Mouse (Mus musculus): ENCODE measurements around the gene Olfr98. TPM values are rescaled to one million over a fixed set of nuclear protein-coding genes. Genes with fewer than 3 reads are reported as not detected.
A peak's percentile ranks its signal among the peaks of the same experiment; 100 is the strongest.

Gene Olfr98
- not detected in 2 replicates for polyA plus RNA-seq (2014; fragmentation: Nextera tagmentation; extraction: Ambion mirVana)

DNA sequence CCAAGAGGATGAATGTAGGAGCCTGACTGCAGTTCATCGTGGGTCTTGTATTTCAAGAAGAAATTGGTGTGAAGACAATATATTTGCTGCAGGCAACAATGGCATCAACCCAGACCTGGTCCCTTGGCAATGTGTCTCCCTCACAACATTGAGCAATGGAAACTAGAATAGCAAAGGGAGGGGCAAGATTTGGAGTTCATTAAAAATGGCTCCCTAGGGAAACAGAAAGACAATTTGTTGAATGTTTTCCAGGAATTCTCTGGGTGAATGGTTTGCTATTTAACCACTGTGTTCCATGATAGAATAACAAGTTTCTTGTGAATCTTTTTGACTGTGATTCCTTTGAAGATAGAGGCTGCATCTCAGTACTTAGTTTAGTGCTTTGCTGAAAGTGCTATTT, at the start of gene Olfr98:
Gene Olfr98, minus strand, starts transcription at position 124 of the 400 bp plus-strand sequence.
- Histone ChIP-seq H3K27ac (ENCODE audit: low read depth, low read length) (no peak within 1 kb of the TSS), H3K9ac (ENCODE audit: low read length) (no peak within 1 kb of the TSS), H3K36me3 (ENCODE audit: control insufficient read depth, insufficient read depth, low read length) (no peaks in the 10 kb centered on the region), H3K4me3 (ENCODE audit: low read depth, low read length) (no peak within 1 kb of the TSS), H3K4me2 (ENCODE audit: low read depth) (no peak within 1 kb of the TSS), H3K4me1 (ENCODE audit: control insufficient read depth, insufficient read depth, low read length) (no peaks in the 10 kb centered on the region), H3K9me3 (ENCODE audit: control insufficient read depth, low read length) (no peaks in the 10 kb centered on the region), H3K27me3 (ENCODE audit: control insufficient read depth, insufficient read depth, low read length) (no peaks in the 10 kb centered on the region)
- WGBS = 83% methylated on average over 1 of the region's 1 CpGs
- no peak for DNase-seq (ENCODE audit: low spot score)
- ATAC-seq (ENCODE audit: insufficient read depth, low FRiP score, low TSS enrichment) = no peak

DNA sequence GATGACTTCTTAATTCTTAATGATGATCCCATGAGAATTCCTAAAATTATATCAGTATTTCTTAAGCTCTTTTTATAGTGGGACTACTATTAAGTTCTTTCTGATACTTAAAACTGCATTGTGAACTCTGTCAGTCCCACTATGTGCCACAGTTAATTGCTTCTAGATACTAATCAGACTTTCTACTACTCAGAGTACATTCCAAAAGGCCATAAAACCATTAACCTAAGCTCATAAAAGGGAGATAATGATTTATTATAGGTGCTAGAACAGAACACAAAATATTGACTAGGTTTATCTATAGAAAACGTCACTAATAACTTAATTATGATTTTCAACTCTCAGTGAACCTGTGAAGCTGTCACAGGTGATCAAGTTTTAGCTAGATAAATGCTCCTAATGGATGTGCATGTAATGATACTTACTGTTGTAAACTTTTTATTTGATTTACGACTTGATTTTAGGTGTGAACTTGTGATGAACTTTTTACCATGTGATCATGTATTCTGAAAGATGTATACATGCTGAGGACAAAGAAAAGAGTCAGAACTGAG, 46.7 kb upstream of the Olfr98 start:
- no peaks in the 10 kb centered on the region for H3K36me3 ChIP-seq (ENCODE audit: control insufficient read depth, insufficient read depth, low read length)
- H3K27me3 ChIP-seq (ENCODE audit: control insufficient read depth, insufficient read depth, low read length) = no peaks in the 10 kb centered on the region
- H3K27ac ChIP-seq (ENCODE audit: low read depth, low read length) = no peak overlapping the region
- H3K9me3 ChIP-seq (ENCODE audit: control insufficient read depth, low read length) = no peaks in the 10 kb centered on the region; the same call in 1 of the 2 replicates
- 50% methylated on average over 2 of the region's 2 CpGs for WGBS
- ATAC-seq (ENCODE audit: insufficient read depth, low FRiP score, low TSS enrichment) (no peak), DNase-seq (ENCODE audit: low spot score) (no peak)
- no peaks in the 10 kb centered on the region for H3K4me1 ChIP-seq (ENCODE audit: control insufficient read depth, insufficient read depth, low read length)
- H3K4me3 ChIP-seq (ENCODE audit: low read depth, low read length) = no peak overlapping the region
- no peak overlapping the region for H3K4me2 ChIP-seq (ENCODE audit: low read depth)
- no peak overlapping the region for H3K9ac ChIP-seq (ENCODE audit: low read length)

DNA sequence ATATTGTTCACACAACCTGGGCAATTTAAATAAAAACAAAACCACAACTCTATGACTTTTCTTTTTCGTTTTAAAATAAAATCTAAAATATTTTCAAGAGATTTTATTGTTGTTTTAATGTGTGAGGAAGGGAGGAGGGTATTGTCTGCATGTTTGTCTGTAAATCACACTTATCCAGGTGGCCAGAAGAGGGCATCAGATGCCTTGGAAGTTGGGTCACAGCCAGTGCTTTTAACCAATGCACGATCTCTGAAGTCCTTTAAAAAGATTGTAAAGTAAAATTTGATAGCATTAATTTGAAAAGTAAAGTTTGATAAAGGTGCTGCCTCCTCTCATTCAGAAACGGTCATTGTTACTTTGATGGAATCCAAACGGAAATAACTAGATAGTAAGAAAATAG, 44.9 kb upstream of the Olfr98 start:
- no peak overlapping the region for H3K4me3 ChIP-seq (ENCODE audit: low read depth, low read length)
- no peak overlapping the region for H3K4me2 ChIP-seq (ENCODE audit: low read depth)
- no peak for DNase-seq (ENCODE audit: low spot score)
- ATAC-seq (ENCODE audit: insufficient read depth, low FRiP score, low TSS enrichment) = no peak
- no peak overlapping the region for H3K27ac ChIP-seq (ENCODE audit: low read depth, low read length)
- no peaks in the 10 kb centered on the region for H3K27me3 ChIP-seq (ENCODE audit: control insufficient read depth, insufficient read depth, low read length)
- WGBS = 45% methylated on average over 4 of the region's 4 CpGs
- no peak overlapping the region for H3K9ac ChIP-seq (ENCODE audit: low read length)
- no peaks in the 10 kb centered on the region for H3K36me3 ChIP-seq (ENCODE audit: control insufficient read depth, insufficient read depth, low read length)
- H3K9me3 ChIP-seq (ENCODE audit: control insufficient read depth, low read length) = no peaks in the 10 kb centered on the region; the same call in 1 of the 2 replicates
- no peaks in the 10 kb centered on the region for H3K4me1 ChIP-seq (ENCODE audit: control insufficient read depth, insufficient read depth, low read length)

DNA sequence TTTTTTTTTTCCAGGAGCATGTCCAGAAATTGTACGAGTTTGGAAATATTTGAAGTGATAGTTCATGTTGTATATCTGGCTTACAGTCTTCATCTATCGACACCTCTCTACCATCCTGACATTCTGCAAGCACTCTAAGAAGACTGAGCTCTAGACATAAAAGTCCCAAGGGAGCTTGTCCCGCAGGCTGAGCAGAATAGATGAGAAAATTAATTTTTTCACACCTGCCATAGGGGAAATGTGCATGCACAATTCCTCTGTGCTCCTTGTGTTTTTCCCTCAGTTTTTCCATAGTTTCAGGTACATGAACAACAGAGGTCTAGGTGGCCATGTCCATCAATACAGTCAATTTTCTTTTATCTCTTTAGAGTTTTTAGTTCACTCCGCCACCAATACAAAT, 40.7 kb upstream of the Olfr98 start, which contains the start of gene Olfr101:
Gene Olfr101, minus strand, starts transcription at position 101 of the 400 bp plus-strand sequence.
- WGBS = 88% methylated on average over 4 of the region's 4 CpGs
- Histone ChIP-seq H3K27me3 (ENCODE audit: control insufficient read depth, insufficient read depth, low read length) (no peaks in the 10 kb centered on the region), H3K9me3 (ENCODE audit: control insufficient read depth, low read length) (no peaks in the 10 kb centered on the region; the same call in 1 of the 2 replicates), H3K4me3 (ENCODE audit: low read depth, low read length) (no peak within 1 kb of the TSS), H3K4me2 (ENCODE audit: low read depth) (no peak within 1 kb of the TSS), H3K27ac (ENCODE audit: low read depth, low read length) (no peak within 1 kb of the TSS), H3K36me3 (ENCODE audit: control insufficient read depth, insufficient read depth, low read length) (no peaks in the 10 kb centered on the region), H3K9ac (ENCODE audit: low read length) (no peak within 1 kb of the TSS), H3K4me1 (ENCODE audit: control insufficient read depth, insufficient read depth, low read length) (no peaks in the 10 kb centered on the region)
- ATAC-seq (ENCODE audit: insufficient read depth, low FRiP score, low TSS enrichment) = no peak
- no peak for DNase-seq (ENCODE audit: low spot score)

DNA sequence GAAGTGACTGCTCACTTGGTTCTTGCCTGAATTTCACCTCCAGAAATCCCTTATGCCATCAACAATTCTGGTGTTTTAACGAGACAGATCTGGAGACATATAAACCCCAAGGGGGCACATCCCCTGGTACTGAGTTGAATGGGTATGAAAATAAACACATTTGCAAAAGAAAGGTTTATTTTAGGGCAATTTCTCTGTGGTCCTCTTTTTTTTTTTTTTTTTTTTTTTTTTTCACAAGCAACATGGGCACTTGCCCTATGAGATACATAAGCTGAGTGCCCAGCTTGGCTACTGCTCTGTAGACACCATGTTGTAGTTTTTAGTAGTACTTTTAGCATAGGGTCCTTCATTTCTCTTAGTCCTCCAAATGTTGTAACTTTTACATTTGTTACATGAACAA, 19.8 kb upstream of the Olfr98 start, which contains the start of gene Olfr99:
Gene Olfr99, minus strand, starts transcription at position 101 of the 400 bp plus-strand sequence.
- no peak within 1 kb of the TSS for H3K4me3 ChIP-seq (ENCODE audit: low read depth, low read length)
- 79% methylated on average over 1 of the region's 1 CpGs for WGBS
- H3K27me3 ChIP-seq (ENCODE audit: control insufficient read depth, insufficient read depth, low read length) = no peaks in the 10 kb centered on the region
- H3K4me1 ChIP-seq (ENCODE audit: control insufficient read depth, insufficient read depth, low read length) = no peaks in the 10 kb centered on the region
- no peaks in the 10 kb centered on the region for H3K9me3 ChIP-seq (ENCODE audit: control insufficient read depth, low read length)
- ATAC-seq (ENCODE audit: insufficient read depth, low FRiP score, low TSS enrichment) (no peak), DNase-seq (ENCODE audit: low spot score) (no peak)
- no peak within 1 kb of the TSS for H3K9ac ChIP-seq (ENCODE audit: low read length)
- no peaks in the 10 kb centered on the region for H3K36me3 ChIP-seq (ENCODE audit: control insufficient read depth, insufficient read depth, low read length)
- H3K27ac ChIP-seq (ENCODE audit: low read depth, low read length) = no peak within 1 kb of the TSS
- no peak within 1 kb of the TSS for H3K4me2 ChIP-seq (ENCODE audit: low read depth)

DNA sequence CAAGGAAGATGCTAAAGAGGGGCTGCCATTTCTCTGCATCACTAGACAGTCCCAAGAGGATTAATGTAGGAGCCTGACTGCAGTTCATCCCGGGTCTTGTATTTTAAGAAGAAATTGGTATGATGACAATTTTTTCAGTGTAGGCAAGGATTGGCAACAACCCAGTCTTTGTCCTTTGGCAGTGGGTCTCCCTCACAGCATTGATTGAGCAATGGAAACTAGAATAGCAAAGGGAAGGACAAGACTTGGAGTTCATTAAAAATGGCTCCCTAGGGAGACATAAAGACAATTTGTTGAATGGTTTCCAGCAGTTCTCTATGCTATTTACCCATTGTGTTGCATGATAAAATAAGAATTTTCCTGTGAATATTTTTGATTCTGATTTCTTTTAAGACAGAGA, 16.8 kb upstream of the Olfr98 start:
- Histone ChIP-seq H3K4me3 (ENCODE audit: low read depth, low read length) (no peak overlapping the region), H3K36me3 (ENCODE audit: control insufficient read depth, insufficient read depth, low read length) (no peaks in the 10 kb centered on the region), H3K4me1 (ENCODE audit: control insufficient read depth, insufficient read depth, low read length) (no peaks in the 10 kb centered on the region), H3K9ac (ENCODE audit: low read length) (no peak overlapping the region), H3K9me3 (ENCODE audit: control insufficient read depth, low read length) (no peaks in the 10 kb centered on the region), H3K27me3 (ENCODE audit: control insufficient read depth, insufficient read depth, low read length) (no peaks in the 10 kb centered on the region), H3K4me2 (ENCODE audit: low read depth) (no peak overlapping the region), H3K27ac (ENCODE audit: low read depth, low read length) (no peak overlapping the region)
- WGBS = 79% methylated on average over 1 of the region's 1 CpGs
- ATAC-seq (ENCODE audit: insufficient read depth, low FRiP score, low TSS enrichment) = no peak
- DNase-seq (ENCODE audit: low spot score) = no peak

DNA sequence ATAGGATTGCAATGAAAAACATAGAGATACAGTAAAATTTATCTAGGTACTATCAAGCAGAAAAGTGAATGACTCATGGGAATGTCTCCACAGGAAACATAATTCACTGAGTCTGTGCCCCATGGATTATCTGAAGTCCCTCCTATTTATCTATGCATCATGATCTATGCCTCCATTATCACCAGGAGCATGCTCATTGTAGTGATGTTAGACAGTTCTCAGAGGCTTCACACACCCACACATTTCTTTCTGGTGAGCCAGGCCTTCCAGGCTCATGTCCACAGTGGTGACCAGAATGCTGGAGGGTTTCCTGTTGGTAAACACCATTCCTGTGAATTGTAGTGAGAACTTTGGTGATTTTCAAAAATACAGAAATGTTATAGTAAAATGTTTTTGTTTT, 13.0 kb upstream of the Olfr98 start:
- no peak overlapping the region for H3K4me3 ChIP-seq (ENCODE audit: low read depth, low read length)
- H3K4me1 ChIP-seq (ENCODE audit: control insufficient read depth, insufficient read depth, low read length) = no peaks in the 10 kb centered on the region
- no peak overlapping the region for H3K4me2 ChIP-seq (ENCODE audit: low read depth)
- no peak for DNase-seq (ENCODE audit: low spot score)
- H3K27ac ChIP-seq (ENCODE audit: low read depth, low read length) = no peak overlapping the region
- no peaks in the 10 kb centered on the region for H3K27me3 ChIP-seq (ENCODE audit: control insufficient read depth, insufficient read depth, low read length)
- H3K36me3 ChIP-seq (ENCODE audit: control insufficient read depth, insufficient read depth, low read length) = no peaks in the 10 kb centered on the region
- H3K9me3 ChIP-seq (ENCODE audit: control insufficient read depth, low read length) = no peaks in the 10 kb centered on the region
- ATAC-seq (ENCODE audit: insufficient read depth, low FRiP score, low TSS enrichment) = no peak
- H3K9ac ChIP-seq (ENCODE audit: low read length) = no peak overlapping the region

DNA sequence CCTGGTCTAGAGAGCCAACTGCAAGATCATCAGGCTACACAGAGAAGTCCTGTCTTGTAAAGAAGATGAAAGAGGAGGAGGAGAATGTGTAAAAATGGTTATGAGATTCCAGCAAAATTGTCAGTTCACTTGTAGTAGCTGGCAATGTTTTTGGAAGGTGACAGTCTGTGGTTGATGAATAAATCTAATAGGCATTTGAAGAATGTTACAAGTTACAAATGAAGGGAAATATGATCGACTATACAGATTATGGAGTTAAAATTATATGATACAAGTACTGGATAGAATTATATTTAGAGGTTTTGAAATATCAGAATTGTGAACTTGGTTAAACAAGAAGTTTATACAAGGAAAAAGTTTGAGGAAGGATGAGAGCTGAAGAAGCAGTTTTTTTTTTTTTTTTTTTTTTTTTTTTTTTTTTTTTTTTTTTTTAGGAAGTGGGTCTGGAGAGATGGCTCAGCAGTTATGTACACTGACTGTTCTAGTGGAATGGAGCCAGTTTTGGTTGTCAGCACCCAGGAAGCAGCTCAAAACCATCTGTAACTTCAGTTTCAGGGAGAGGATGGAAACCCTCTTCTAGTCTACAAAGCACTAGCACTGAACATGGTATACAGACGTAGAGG, 12.2 kb upstream of the Olfr98 start:
- Histone ChIP-seq H3K27me3 (ENCODE audit: control insufficient read depth, insufficient read depth, low read length) (no peaks in the 10 kb centered on the region), H3K9ac (ENCODE audit: low read length) (no peak overlapping the region), H3K9me3 (ENCODE audit: control insufficient read depth, low read length) (no peaks in the 10 kb centered on the region), H3K4me1 (ENCODE audit: control insufficient read depth, insufficient read depth, low read length) (no peaks in the 10 kb centered on the region), H3K4me2 (ENCODE audit: low read depth) (no peak overlapping the region), H3K36me3 (ENCODE audit: control insufficient read depth, insufficient read depth, low read length) (no peaks in the 10 kb centered on the region), H3K4me3 (ENCODE audit: low read depth, low read length) (no peak overlapping the region), H3K27ac (ENCODE audit: low read depth, low read length) (no peak overlapping the region)
- DNase-seq (ENCODE audit: low spot score) = no peak
- 83% methylated on average over 2 of the region's 2 CpGs for whole genome bisulfite sequencing
- ATAC-seq (ENCODE audit: insufficient read depth, low FRiP score, low TSS enrichment) = no peak

DNA sequence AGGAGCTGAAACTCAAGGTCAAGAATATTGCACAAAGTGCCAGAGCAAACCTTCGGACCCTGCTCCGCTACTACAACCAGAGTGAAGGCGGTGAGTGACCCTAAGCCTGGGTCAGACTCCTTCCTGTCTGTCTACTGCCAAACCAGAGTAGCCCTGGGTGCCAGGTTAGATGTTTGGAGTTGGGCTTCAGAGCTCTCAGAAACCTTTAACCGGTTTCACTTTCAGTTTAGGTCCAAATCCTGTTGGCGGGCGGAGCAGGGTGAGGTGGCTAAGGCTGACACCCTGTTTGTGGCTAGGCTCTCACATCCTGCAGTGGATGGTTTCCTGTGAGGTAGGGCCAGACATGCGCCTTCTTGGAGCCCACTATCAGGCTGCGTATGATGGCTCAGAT, 7.1 kb upstream of the Olfr98 start:
- ATAC-seq (ENCODE audit: insufficient read depth, low FRiP score, low TSS enrichment) (peak; percentile 27; the same call in 1 of the 2 replicates), DNase-seq (ENCODE audit: low spot score) (no peak)
- H3K4me2 ChIP-seq (ENCODE audit: low read depth) = peak overlapping the region; percentile 85
- no peak overlapping the region for H3K27ac ChIP-seq (ENCODE audit: low read depth, low read length)
- H3K36me3 ChIP-seq (ENCODE audit: control insufficient read depth, insufficient read depth, low read length) = no peaks in the 10 kb centered on the region
- WGBS = 63% methylated on average over 8 of the region's 8 CpGs
- 0 out of 2 replicates have a peak overlapping the region, but pooled peaks have one; percentile 35 for H3K9ac ChIP-seq (ENCODE audit: low read length)
- no peaks in the 10 kb centered on the region for H3K4me1 ChIP-seq (ENCODE audit: control insufficient read depth, insufficient read depth, low read length)
- H3K27me3 ChIP-seq (ENCODE audit: control insufficient read depth, insufficient read depth, low read length) = no peaks in the 10 kb centered on the region
- H3K4me3 ChIP-seq (ENCODE audit: low read depth, low read length) = peak overlapping the region; percentile 42; the same call in 1 of the 2 replicates
- no peaks in the 10 kb centered on the region for H3K9me3 ChIP-seq (ENCODE audit: control insufficient read depth, low read length)

Measured in neural tube, embryonic 11.5 days (tissue).